Mouse (Mus musculus) gastrocnemius, adult 18-20 months (tissue): Measurements from ENCODE around the gene Zswim5. TPM values are rescaled to one million over a fixed set of nuclear protein-coding genes. Genes with fewer than 3 reads are reported as not detected.

Experiments
- DNase-seq: peaks from one replicate; pipeline ENCODE4 v3.0.0; 2021; ENCODE audit warnings: low spot score
- total RNA-seq, 2 experiments: library from RNA; stranded (reverse); gene quantifications; 2 replicates each; pipeline ENCODE4 v1.2.3; 2021

The Zswim5 gene
- total RNA-seq, 2 experiments from 2014 or later = 0.07 to 0.19 TPM

DNA sequence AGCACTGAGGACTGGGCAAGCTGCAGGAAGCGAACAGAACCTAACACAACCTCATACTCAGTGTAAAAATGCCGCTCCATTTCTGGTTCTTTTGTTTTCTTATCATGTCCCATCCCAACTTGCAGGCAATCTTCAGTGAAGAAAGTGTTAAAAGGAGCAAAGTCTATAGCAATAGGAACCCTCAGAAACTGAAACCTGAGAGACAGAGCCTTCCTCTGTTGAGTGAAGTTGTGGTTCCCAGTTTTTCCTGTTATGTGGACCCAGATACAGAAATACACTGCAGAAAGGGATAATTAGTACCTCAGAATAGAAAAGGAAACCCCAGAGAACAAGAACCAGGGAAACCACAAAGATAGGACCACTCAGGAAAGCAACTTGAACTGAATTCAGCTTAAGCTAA lies 36.1 kb downstream of the Zswim5 start:
- no peak for DNase-seq

DNA sequence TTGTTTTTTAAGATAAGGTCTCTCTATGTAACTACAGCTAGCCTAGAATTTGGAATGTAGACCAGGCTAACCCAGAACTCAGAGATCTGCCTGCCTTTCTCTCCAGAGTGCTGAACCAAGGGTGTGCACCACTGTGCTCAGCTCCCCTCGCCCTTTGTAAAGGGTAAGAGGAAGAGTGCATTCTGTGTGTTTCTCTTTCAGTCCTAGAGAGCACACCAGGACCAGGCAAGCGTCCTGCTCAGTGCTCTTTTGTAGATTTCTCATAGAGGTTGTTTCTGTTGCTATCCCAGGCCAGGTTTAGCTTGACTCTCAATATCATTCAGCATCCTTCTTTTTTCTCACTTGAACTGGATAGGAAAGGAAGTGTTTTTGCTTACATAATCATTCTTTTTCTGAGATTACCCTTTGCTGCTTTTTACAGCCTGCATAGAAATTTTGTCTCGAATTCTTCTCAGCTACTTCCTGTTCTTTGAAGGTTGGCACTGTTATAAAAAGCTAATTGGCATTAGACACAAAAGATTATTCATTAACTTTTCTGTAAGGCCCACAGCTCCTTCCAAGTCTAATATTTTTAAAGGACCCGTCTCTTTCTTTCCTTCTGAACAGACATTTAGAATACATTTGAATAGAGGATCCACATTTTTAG lies 51.0 kb downstream of the Zswim5 start:
- DNase-seq = no peak

DNA sequence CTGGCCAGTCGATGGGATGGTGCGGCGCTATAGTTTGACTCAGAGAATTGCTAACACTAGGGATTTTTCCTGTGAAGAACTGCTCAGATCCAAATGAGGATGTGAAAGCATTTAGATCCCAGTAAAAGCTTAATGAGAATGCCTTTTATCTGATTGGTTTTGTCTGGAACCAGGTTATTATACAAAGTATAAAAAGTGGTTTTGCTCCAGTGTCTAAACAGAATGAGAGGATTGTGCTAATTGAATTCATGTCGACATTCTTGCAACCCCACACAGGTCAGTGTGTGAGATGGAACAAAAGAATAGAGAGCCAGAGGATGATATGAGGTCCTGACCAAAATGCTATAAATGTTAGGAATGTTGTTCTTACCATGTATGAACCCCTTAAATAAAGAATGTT lies 62.4 kb downstream of the Zswim5 start:
- no peak for DNase-seq

DNA sequence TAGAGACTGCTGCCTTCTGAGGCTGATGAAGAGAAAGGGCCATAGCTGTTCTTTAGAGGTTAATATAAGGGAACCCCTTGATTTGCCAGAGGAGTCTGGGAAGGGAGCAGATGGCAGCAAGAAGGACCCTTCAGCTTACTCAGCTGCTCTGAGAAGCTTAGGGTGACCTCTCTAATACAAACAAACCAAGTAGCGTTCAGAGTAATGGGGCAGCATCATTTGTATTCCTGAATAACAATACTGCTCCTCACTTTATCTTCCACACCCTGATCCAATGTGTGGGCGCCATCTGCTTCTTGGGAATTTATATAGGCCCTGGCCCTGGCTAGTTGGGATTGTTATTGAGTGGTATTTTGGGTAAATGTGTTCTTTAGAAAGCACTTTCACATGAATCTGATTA lies 65.5 kb downstream of the Zswim5 start:
- DNase-seq = no peak

DNA sequence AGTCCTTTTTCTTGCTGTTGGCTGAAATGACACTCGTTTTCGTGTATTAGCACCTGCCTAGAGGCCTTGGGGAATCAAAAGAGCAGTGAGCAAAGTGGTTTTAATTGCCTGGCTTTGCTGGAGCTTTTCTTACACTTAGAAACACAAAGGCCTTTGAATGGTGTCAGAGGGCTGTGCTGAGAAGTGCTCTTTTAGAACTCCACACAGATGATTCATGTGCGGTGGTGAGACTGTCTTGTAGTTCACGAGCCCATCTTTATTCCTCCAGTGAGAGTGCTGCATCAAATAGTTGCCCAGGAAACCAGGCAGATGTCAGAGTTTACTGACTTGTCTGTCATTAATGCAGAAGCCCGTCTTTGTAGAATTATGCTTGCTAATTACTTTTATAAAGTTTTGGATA lies 66.9 kb downstream of the Zswim5 start:
- DNase-seq = no peak

DNA sequence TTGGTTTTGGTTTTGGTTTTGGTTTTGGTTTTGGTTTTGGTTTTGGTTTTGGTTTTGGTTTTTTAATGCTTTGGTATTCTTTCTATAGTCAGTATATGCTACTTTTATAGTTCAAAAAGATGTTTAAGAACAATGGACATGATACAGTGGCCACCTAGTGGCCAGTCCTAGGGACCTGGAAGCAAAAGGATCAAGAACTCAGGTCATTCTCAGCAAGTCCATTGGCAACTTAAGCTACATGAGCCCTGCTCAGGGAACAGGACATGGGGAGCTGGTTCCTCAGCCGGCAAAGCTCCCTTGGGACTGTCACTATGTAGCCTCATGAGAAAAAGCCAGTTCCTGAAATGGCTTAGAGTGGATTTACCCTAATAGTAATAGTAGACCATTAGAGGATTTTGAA lies 74.5 kb downstream of the Zswim5 start:
- DNase-seq = no peak

DNA sequence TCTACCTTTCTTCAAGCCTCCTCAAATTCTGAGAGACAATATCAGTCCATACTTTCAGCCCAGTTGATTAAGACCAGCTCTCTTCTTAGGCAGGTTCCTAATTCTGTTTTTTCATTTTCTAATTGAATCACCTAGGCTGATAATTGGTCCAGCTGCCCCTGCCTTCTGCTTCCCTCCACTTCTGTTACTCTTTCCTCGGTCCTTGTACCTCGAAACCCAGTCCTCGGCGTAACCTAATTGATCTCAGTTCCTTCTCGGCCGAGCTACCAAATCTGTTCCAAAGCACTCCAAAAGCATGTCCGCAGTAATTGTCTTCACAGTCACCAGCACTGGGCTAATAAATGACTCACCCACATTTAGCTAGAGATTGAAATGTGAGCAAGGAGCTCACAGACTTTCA lies 77.8 kb downstream of the Zswim5 start:
- DNase-seq = no peak

DNA sequence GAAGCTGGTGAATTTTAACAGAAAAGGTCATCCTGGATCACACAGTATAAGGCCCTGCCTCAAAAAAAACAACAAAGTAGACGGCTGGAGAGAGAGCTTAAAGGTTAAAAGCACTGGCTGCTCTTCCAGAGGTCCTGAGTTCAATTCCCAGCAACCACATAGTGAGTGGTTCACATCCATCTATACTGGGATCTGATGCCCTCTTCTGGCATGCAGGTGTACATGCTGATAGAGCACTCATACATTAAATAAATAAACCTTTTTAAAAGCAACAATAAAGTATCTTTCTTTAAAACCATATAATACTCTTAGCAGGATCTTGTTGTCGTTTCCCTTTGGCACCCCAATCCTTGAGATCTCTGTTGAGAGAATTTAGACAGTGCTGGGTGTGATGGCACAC lies 99.3 kb downstream of the Zswim5 start:
- DNase-seq = no peak

DNA sequence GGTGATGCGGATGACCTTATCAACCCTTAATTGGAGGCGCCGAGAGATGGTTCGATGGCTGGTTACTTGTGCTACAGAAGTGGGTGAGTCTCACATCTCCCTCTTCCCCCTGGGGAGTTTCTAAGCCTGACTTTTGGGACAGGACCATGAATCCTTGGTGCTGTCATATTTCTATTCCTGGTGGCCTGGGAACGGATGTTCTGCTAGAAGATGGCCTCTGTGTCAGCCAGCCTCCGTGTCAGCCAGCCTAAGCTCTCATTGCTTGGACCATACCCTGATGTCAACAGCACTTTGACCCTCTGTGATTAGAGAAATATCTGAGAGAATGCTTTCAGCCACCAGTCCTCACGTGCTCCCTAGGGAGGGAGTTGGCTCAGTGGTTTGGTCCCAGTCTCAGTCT lies 108.5 kb downstream of the Zswim5 start:
- DNase-seq = no peak

DNA sequence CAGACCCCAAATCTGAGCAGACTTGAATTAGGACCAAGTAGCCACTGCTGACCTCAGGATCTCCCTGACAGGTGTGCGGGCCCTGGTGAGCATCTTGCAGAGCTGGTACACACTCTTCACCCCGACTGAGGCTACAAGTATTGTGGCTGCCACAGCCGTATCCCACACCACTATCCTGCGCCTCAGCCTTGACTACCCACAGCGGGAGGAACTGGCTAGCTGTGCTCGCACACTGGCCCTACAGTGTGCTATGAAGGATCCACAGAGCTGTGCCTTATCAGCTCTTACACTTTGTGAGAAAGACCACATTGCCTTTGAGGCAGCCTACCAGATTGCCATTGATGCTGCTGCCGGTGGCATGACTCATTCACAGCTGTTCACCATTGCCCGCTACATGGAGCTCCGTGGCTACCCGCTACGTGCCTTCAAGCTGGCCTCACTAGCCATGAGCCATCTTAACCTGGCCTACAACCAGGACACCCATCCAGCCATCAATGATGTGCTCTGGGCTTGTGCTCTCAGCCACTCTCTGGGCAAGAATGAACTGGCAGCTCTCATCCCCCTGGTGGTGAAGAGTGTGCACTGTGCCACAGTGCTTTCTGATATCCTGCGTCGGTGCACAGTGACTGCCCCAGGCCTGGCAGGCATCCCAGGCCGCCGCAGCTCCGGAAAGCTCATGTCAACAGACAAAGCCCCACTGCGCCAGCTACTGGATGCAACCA lies 109.4 kb downstream of the Zswim5 start:
- DNase-seq = peak; percentile 29

DNA sequence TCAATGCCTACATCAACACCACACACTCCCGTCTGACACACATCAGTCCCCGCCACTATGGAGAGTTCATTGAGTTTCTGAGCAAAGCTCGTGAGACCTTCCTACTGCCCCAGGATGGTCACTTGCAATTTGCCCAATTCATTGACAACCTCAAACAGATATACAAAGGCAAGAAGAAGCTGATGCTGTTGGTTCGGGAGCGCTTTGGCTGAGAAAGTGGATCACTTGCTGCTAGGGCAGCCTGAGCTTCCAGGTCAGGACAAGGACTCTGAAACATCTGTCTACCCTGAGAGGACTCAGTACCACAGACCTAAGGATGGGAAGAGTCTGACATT lies 109.9 kb downstream of the Zswim5 start:
- DNase-seq = no peak

DNA sequence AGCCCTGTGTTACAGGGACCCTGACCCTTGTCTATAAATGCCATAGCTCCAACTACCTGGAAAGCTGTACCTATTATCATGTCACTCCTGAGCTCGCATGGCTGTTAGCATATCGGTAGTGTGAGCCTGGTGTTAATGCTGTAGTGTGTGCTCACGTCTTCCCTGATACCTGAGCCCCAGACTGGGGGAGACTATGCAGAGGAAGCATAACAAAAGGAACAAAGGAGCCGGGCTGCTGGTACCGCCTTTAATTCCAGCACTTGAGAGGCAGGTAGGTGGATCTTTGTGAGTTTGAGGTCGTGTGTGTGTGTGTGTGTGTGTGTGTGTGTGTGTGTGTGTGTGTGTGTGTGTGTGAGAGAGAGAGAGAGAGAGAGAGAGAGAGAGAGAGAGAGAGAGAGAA lies 112.6 kb downstream of the Zswim5 start:
- DNase-seq = no peak

DNA sequence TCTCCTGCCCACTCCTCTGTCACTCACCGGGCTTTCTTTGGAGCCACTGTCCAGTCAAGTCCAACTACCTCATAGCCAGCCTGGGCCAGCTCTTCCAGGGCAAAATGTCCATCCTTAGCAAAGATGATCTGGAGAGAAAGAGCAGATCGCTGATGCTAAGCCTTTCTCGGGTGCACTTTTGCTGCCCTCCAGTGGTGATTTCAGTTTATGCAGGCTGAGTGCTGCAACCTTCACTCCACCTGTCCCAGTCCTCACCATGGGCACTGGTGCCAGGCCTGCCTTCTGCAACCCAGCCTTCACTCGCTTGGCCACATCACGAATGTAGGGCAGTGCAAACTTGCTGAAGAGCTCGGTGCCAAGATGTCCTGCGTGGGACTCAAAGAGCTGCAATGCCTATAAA lies 114.2 kb downstream of the Zswim5 start:
- peak; percentile 86 for DNase-seq

DNA sequence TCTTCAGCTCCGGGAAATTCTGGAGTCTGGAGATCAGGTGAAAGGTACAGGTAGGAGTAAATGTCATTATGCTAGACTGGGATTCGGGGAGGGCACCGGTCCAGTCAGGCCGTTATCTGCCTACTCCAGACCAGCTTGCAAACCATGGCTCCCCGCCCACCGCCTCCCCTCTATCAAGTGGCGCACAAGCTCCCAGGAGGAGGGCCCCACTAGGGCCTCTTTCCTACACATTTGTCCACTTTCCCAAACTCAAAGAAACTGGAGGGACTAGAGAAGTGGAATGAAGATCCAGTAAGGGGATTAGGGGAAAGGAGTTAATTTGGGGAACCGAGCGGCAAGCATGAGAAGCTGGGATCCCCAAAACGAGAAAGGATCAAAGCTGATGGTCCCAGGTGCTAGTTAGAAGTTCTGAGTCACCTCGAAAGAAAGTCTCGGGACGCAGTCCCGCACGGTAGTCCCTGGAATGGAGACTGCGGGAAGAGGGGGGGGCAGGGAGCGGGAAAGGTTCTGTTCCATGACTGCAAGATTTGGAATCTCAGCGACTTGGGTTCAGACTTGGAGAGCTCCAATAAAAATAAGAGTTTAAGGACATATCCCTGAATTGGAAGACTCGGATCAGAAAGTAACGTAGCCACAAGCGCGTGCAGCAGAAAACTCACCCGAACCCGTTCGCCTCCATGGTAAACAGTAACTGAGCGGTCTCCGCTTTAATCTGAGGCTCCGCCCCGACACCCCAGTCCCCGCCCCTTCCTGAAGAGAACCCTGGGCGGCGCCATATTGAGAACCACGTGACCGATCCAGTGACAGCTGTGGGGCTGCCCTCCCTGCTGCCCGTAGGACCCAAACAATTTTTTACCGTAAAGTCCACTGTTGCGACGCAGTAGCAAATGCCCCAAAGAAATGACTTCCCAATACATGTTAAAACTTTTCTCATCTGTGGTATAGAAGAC lies 116.8 kb downstream of the Zswim5 start, which contains the start of gene Urod:
Gene Urod, minus strand, starts transcription at position 742 of the 950 bp plus-strand sequence.
- peak; percentile 97 for DNase-seq

DNA sequence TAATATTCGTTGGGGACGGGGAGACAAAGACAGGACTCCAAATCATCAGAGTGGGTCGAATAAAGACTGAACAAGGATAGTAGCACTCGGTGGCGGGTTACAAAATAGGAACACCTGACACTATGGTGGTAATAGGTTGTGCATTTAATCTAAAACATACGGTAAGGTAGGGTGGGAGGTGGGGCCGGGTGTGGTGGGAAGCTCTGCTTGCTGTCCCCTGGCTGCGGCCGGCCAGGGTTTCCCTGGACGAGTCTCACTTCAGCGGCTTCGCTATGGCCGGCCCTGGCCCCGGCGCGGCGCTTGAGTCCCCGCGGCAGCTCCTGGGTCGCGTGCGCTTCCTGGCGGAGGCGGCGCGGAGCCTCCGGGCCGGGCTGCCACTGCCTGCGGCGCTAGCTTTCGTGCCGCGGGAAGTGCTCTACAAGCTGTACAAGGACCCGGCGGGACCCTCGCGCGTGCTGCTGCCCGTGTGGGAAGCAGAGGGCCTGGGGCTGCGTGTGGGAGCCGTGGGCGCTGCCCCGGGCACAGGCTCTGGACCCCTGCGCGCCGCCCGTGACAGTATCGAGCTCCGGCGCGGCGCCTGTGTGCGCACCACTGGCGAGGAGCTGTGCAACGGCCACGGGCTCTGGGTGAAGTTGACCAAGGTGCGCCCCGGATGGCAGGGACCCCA lies 118.1 kb downstream of the Zswim5 start, which contains the start of gene Hectd3:
Gene Hectd3, plus strand, starts transcription at position 187 of the 667 bp plus-strand sequence.
- peak; percentile 60 for DNase-seq

DNA sequence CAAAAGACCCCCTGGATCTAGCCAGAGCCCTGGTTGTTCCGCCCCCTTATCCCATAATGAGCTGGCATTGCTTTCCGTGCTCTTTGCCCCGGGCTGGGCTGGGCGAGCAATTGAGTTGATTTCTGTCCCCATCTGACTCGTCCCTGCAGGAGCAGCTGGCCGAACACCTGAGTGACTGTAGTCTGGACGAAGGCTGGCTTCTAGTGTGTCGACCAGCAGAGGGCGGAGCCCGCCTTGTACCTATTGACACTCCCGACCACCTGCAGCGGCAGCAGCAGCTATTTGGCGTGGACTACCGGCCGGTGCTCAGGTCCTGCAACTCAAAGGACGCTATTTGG lies 118.6 kb downstream of the Zswim5 start:
- DNase-seq = peak; percentile 40

DNA sequence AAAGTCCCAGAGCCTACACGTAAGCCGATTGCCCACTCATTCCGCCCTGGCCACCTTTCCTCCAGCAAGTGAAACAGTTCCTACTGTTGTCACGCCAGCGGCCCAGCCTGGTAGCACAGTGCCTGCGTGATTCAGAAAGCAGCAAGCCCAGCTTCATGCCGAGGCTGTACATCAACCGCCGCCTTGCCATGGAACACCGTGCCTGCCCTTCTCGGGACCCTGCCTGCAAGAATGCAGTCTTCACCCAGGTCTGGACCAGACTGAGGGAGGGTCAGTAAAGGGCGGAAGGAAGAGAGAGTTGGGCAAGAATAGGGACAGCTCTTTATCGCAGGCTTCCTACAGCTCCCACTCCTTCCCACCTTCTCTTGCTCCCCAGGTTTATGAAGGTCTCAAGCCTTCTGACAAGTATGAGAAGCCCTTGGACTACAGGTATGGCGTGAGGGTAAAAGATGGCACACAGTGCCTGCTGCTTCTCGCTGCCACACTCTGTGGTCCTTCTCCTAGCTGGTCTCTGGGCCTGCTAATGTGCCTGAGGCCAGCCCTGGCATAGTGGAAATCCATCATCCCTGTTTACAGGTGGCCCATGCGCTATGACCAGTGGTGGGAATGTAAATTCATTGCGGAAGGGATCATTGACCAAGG lies 122.5 kb downstream of the Zswim5 start:
- no peak for DNase-seq

DNA sequence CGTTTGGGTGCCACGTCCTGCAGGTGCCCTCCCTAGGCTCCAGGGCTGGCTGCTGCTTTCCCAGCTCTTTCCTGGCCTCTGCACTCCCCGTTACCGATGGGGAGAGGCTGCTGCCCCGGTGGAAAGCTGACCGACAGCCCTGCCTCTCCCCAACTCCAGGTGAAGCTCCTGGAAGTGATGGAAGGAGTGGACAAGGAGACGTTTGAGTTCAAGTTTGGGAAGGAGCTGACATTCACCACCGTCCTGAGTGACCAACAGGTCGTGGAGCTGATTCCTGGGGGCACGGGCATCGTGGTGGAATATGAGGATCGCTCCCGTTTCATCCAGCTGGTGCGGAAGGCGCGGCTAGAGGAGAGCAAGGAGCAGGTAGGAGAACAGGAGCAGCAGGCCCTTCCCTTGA lies 124.8 kb downstream of the Zswim5 start:
- no peak for DNase-seq

DNA sequence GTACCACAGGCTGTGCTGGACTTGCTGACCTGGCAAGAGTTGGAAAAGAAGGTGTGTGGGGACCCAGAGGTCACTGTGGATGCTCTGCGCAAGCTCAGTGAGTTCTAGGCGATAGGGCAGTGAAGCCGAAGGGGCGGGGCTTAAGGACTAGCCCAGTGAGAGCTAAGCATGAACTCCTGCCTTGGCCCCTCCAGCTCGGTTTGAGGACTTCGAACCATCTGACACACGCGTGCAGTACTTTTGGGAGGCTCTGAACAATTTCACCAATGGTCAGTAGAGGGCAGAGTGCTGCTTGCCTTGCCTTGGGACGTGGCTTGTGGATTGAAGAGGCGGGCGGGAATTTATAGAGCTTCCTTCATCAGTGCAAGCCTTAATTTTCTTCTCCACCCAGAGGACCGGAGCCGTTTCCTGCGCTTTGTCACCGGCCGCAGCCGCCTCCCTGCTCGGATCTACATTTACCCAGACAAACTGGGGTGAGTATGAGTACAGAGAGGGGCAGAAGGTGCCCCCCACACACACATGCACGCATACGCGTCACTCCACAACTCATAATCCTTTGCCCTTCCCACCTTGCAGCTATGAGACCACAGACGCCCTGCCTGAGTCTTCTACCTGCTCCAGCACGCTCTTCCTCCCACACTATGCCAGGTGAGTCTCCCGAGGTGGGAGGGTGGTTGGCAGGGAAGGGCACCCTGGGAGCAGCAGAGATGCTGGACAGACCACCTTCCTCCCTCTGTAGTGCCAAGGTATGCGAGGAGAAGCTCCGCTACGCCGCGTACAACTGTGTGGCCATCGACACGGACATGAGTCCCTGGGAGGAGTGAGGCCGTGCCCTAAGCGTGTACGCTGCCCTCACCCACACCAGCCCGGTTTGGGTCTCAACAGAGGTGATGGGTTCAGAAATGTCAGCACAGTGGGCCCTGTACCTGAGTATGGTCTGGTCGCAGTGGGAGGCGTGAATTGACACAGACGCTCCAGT lies 125.7 kb downstream of the Zswim5 start:
- DNase-seq = peak; percentile 65

DNA sequence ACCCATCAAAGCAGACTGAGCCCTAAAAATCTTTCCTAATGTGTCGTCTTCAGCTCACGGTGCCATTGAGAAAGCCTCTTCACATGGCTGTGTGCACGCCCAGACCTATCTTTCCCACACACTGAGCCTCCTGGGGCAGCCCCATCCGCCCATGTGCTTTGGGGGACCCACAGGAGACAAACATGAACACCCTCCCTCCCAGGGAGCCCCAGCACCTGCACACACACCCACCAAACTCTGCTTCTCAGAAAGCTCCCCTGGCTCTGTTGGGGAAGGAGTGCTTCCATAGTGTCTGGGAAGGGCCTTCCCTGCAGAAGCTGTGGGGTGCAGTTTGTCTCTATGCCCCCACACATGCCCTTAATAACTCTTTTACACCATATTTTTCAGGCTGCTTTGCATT lies 127.5 kb downstream of the Zswim5 start:
- no peak for DNase-seq
